8 mouse cellular contexts compared by ENCODE assay signal in the genomic region with DNA sequence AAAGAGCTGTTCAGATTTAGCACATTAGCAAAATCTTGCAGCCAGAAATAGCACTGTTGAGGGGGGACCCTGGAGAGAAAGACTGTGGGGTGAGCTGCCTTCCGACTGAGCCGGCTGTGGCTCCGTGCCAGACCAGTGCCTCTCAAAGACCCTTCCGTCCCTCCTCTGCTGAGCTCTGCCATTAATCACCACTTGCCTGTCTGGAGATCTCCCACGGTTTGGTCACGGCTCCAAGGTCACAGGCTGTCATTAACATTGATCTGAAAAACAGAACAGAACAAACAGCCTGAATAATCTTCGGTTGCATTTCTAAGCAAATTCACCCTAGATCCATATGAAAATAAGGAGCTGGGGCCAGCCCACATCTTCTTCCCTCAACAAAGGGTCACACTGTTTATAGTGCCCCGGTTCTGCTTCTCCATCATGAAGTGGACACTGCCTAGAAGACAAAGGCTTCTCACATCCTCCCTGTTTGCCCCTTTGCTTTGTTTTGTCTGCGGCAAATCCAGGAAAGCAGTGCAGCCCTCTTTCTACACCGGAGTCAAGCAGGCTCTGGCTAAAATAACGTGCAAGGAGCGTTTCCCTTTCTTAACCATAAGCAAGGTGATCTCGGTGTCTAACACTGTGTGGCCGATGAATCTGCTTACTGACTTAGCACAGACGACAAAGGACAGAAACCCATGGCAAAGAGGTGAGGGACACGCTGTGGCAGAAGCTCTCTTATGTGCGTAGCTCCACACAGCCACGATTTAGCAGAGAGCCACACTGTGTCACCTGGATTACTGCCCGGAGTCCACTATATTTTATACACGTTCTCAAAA. TPM values are rescaled to one million over a fixed set of nuclear protein-coding genes. Genes with fewer than 3 reads are reported as not detected.
DNase-seq lines count a peak whose midpoint lies in the region; ATAC-seq and TF ChIP-seq lines count a peak whose summit lies in the region.

No protein-coding gene starts in this region.

- TF ChIP-seq CTCF in left cerebral cortex, adult 2 months (IDR thresholded peaks at IDR 0.05) = no peak
- TF ChIP-seq CTCF in olfactory bulb, adult 2 months (IDR thresholded peaks at IDR 0.05; ENCODE audit: insufficient read depth, low read depth, low read length) = no peak

- peak; percentile 42 to 55; a peak in 1 of 4 replicates for ATAC-seq in hematopoietic stem cell, adult 5-6 weeks (replicated peaks in 1 of 2; ENCODE audit: insufficient read depth in 1 of 2, low FRiP score in 2 of 2, low TSS enrichment in 1 of 2, low read depth in 1 of 2, poor library complexity in 2 of 2, severe bottlenecking in 2 of 2)

- WGBS in olfactory bulb, adult 2 months = 10% methylated on average over 20 of the region's 20 CpGs

- TF ChIP-seq POLR2A in olfactory bulb, adult 2 months (IDR thresholded peaks at IDR 0.05; ENCODE audit: insufficient read depth, low read depth, low read length) = no peak

- peak overlapping the region; percentile 45; the same call in 1 of the 2 replicates for H3K27ac ChIP-seq in left cerebral cortex, adult 2 months
- H3K27ac ChIP-seq in olfactory bulb, adult 2 months (ENCODE audit: insufficient read depth, low read depth, low read length) = peak overlapping the region; percentile 89

- peak; percentile 18 for DNase-seq in ES-CJ7 (ENCODE audit: low read depth, low spot score)
- peak; percentile 62 to 77 for DNase-seq in adrenal gland, adult (ENCODE audit: inconsistent age in 2 of 2, low spot score in 1 of 2)
- DNase-seq in embryo, embryonic 11.5 days (ENCODE audit: low read depth, low spot score) = peak; percentile 69
- peak; percentile 17 to 40 for DNase-seq in left cerebral cortex, adult 2 months (ENCODE audit: extremely low spot score in 1 of 2, low spot score in 2 of 2)
- no peak for DNase-seq in spleen, postnatal 10 days (ENCODE audit: low spot score in 2 of 2)
- no peak for DNase-seq in thymus, postnatal 14 days

- H3K4me1 ChIP-seq in olfactory bulb, adult 2 months (ENCODE audit: control insufficient read depth, insufficient read depth, low read length) = peaks cover 11% of the 10 kb centered on the region

- intact Hi-C loops in left cerebral cortex, adult 2 months (cut with DNase I) = no loop called here

- peak overlapping the region; percentile 14; the same call in 1 of the 2 replicates for H3K4me3 ChIP-seq in left cerebral cortex, adult 2 months
- H3K4me3 ChIP-seq in olfactory bulb, adult 2 months (ENCODE audit: insufficient read depth, low read depth, low read length) = peak overlapping the region; percentile 13; the same call in 1 of the 2 replicates

RNA-seq across cellular contexts. Expression of a gene that starts 47.5 kb away (rescaled TPM):
- 4.7 and 5.5 TPM in 2 replicates for total RNA-seq in hematopoietic stem cell, adult 5-6 weeks (2017)
- total RNA-seq in left cerebral cortex, adult 2 months (2021) = 1 to 10 TPM; 2.9 to 3.4 TPM
- polyA plus RNA-seq in olfactory bulb, adult 2 months (2012; ENCODE audit: insufficient read depth, insufficient read length, low replicate concordance, missing spikeins) = not detected in 2 replicates

RNA-seq across cellular contexts. Expression of a gene that starts 51.3 kb away (rescaled TPM):
- 0.10 TPM in 1 of 2 replicates, not detected in the other for total RNA-seq in hematopoietic stem cell, adult 5-6 weeks (2017)
- total RNA-seq in left cerebral cortex, adult 2 months (2021) = under 1 TPM; 0.28 to 0.50 TPM
- not detected in 2 replicates for polyA plus RNA-seq in olfactory bulb, adult 2 months (2012; ENCODE audit: insufficient read depth, insufficient read length, low replicate concordance, missing spikeins)

Comparison
In these comparisons a context has a peak if more than half of its experiments do, and no peak if none do; other contexts are left out.
1. DNase-seq: peak in ES-CJ7 (single experiment), adrenal gland, adult (2 of 2), embryo, embryonic 11.5 days (single experiment) and left cerebral cortex, adult 2 months (2 of 2); none in spleen, postnatal 10 days (0 of 2) and thymus, postnatal 14 days (single experiment).